Mouse (Mus musculus) granulocyte monocyte progenitor cell, adult 5-6 weeks (primary cell): ENCODE data around the gene Epha2. TPM values are rescaled to one million over a fixed set of nuclear protein-coding genes. Genes with fewer than 3 reads are reported as not detected.

ENCODE experiments used
- ATAC-seq: replicated peaks from 2 replicates; pipeline ENCODE4 v1.8.0; 2016; ENCODE audit warnings: mild to moderate bottlenecking, moderate TSS enrichment, inconsistent platforms; ENCODE audit not compliant: poor library complexity, severe bottlenecking
- total RNA-seq, 2 experiments: library from RNA; stranded (forward) in 1 of 2; stranded (reverse) in 1 of 2; fragments of 200-712, 200-1000 nt in 1 of 2; fragments of >200 nt in 1 of 2; fragmentation: Nextera tagmentation in 1 of 2; gene quantifications; 2 replicates each; pipeline ENCODE4 v1.2.3; 2014 to 2017

The Epha2 gene
- total RNA-seq (2014; fragmentation: Nextera tagmentation) = 0.88 TPM in 1 of 2 replicates, not detected in the other
- total RNA-seq (2017) = 0.10 TPM in 1 of 2 replicates, not detected in the other

GRCm38 (mm10) chr4:141301116-141301553 lies at the start of gene Epha2:
Gene Epha2, plus strand, starts transcription at chr4:141301240.
- peak; percentile 33 for ATAC-seq

GRCm38 (mm10) chr4:141252641-141253040 lies 48.4 kb upstream of the Epha2 start:
- ATAC-seq = no peak

- no peak for ATAC-seq
These were observed 46.8 kb upstream of the Epha2 start for GRCm38 (mm10) chr4:141254234-141254633.

GRCm38 (mm10) chr4:141257440-141257839 lies 43.6 kb upstream of the Epha2 start:
- 0 out of 2 replicates have a peak, but pooled peaks have one; percentile 41 for ATAC-seq

DNA sequence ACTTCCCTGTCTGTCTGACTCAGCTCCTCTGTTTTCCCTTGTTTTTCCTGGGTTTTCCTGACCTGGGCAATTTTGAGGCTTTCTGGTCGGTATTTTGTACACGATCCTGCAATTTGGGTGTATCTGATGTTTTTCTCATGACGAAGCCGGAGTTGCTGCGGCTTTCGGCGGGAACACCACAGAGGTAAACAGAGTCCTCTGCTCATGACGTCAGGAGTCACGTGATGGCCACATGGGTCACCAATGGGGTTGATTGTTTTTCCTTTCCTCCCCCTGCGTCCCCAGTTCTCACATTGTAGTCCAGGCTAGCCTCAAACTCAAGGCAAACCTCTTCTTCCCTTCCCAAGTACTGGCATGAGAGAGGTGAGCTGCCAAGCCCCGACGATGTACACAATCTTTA lies 41.6 kb upstream of the Epha2 start:
- no peak for ATAC-seq

- no peak for ATAC-seq
These were observed 40.9 kb upstream of the Epha2 start for GRCm38 (mm10) chr4:141260007-141260723.

GRCm38 (mm10) chr4:141262906-141263637 lies 38.0 kb upstream of the Epha2 start:
- no peak for ATAC-seq

- no peak for ATAC-seq
These were observed 34.9 kb upstream of the Epha2 start for GRCm38 (mm10) chr4:141265979-141266637.

DNA sequence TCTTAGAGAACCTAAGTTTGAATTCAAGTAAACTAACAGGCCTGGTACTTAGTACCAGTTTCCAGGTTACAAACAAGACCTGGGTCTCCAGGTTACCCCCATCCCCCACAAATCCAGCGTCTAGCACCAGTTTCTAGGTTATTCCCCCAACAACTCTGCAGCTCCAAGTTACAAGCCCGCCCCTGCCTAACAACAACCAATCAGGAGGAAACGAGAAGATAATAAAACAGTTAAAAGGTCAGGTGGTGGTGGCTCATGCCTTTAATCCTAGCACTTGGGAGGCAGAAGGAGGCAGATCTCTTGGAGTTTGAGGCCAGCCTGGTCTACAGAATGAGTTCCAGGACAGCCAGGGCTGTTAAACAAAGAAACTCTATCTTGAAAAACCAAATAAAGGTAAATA lies 33.8 kb upstream of the Epha2 start:
- ATAC-seq = no peak

- ATAC-seq = 0 out of 2 replicates have a peak, but pooled peaks have one; percentile 14
These were observed 33.2 kb upstream of the Epha2 start for GRCm38 (mm10) chr4:141267837-141268236.

GRCm38 (mm10) chr4:141268350-141268749 lies 32.7 kb upstream of the Epha2 start:
- ATAC-seq = no peak

DNA sequence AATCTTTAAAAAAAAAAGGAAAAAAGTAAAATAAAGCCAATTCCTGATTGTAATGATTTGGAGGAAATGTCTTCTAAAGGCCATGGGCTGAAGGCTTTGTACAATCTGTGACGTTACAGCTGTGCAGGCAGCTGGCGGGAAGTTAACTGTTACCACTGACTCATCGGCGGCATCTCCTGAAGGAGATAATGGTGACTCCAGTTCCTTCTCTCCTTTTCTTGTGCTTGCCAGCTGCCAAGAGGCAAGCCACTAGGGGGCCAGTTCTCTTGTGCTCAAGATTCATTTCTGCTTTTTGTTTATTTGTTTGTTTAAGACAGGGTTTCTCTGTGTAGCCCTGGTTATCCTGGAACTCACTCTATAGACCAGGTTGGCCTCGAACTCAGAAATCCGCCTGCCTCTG lies 32.0 kb upstream of the Epha2 start:
- peak; percentile 34 for ATAC-seq

DNA sequence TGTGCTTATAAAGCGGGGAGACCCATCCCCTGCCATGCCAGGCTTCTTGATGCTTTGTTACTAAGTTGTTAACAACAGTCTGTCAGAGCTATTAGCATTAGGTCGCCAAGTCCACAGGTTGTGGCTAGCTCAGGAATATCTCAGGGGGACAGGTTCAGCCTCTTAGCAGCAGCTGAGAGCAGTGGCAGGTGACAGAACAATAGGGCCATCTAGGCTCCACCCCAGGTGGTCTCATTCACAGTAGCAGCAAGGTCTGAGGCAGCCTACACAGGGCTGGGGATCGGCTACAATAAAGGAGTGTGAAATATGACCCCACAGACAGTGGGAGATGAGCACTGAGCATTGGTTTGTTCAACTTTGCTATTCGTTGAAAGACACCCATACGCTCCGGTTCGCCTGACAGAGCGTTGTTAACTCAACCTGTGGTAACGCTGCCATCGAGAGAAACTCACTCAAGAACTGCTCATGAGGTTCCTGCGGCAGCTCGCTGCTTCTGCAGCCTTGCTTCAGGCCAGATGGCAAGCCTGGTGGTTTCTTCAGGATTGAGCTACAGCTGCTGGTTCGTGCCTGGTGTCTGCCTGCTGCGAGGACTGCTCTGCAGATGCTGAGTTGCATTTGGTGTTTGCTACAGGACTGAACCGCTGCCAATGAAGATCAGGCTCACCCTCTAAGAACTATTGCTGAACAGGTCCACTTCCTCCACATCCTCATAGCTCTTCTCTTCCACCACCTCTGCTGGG lies 30.7 kb upstream of the Epha2 start:
- ATAC-seq = no peak

- no peak for ATAC-seq
These were observed 29.8 kb upstream of the Epha2 start for GRCm38 (mm10) chr4:141271228-141271627.

- ATAC-seq = peak; percentile 49
These were observed 29.3 kb upstream of the Epha2 start for GRCm38 (mm10) chr4:141271721-141272120.

DNA sequence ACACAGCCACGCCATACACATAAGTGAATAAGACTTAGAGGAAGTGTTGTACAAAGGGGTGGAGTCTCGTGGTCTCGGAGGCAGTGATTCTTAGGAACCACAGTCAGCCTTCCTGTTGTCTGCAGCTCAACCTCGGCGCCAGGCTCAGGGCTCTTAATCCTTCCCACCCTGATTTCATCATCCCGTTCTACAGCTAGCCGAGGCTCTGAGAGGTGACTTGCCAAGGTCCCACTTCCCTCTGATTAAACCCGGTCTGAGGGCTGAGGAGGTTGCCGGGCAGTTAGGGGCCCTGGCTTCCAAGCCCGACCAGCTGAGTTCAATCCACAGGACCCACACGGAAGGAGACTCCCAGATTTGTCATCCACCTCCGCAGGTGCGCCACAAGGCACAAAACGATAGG lies 28.2 kb upstream of the Epha2 start:
- peak; percentile 85 for ATAC-seq

- peak; percentile 62 for ATAC-seq
These were observed 27.7 kb upstream of the Epha2 start for GRCm38 (mm10) chr4:141273296-141273695.

DNA sequence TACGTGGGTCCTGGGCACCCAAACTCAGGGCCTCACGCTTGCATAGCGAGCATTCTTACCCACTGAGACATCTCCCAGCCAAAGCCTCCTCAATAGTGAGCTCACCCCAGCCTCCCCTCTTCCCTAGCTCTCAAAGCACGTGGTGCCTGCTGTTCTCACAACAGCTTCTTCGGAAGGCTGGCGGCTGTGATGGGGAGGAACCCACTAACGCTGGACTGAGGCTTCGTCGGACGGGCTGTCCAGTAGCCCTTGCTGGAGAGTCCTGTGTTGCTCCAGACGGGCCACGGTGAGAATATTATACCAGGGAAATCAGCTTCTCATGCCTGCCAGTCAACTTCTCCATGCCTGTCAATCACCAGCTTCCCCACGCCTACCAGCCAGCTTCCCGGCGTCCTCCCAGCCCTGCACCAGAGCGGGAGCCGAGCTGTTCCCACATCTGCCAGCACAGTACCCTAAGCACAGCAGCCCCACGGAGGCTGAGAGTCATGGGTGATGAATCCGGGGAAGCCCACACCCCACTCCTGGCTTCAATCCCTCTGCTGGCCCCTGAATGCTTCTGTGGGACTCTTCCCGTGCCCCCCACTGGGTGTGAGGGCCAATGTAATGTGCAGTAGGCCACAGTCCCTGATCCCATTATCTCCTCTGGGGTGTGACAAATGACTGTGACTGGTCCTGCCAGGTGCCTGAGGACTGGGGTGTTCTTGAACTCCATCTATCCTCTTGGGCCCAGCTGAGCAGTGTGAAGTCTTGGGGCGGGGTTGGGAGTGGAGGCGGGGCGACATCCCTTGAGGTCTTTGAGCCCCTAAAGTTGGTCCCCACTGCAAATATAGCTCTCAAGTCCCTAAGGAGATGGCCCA lies 26.3 kb upstream of the Epha2 start:
- no peak for ATAC-seq

GRCm38 (mm10) chr4:141277157-141277556 lies 23.9 kb upstream of the Epha2 start:
- no peak for ATAC-seq
